Mouse (Mus musculus) heart, adult 18-20 months (tissue): ENCODE data around the gene Psapl1. TPM values are rescaled to one million over a fixed set of nuclear protein-coding genes. Genes with fewer than 3 reads are reported as not detected.

ENCODE experiments used
- DNase-seq, 2 experiments: peaks; one replicate each; pipeline ENCODE4 v3.0.0; 2021 to 2022; ENCODE audit warnings: mixed read lengths in 1 of 2
- long read RNA-seq, 2 experiments: library from polyadenylated mRNA; stranded (forward); transcript quantifications; one replicate each; pipeline ENCODE4 v2.0.0; 2021
- total RNA-seq, 2 experiments: library from RNA; stranded (reverse); gene quantifications; 2 replicates each; pipeline ENCODE4 v1.2.3; 2021

Psapl1 gene
- not detected for total RNA-seq
- long read RNA-seq, experiment 1: 0 reads
- long read RNA-seq, experiment 2: 0 reads

DNA sequence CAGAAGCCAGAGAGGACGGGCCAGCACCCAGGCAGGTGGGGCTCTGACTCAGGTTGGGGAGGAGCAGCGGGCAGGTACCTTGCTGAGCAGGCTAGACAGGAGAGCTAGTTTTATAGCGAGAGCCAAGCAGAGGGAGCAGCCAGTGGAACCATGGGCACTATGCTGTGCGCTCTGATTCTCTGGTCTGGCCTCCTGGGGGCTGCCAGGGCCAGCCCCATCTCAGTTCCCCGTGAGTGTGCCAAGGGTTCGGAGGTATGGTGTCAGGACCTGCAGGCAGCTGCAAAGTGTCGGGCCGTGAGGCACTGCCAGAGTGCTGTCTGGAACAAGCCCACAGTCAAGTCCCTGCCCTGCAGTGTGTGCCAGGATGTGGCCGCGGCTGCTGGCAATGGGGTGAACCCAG, at the start of gene Psapl1:
Gene Psapl1, plus strand, starts transcription at position 106 of the 400 bp plus-strand sequence.
- peak in 1 of 2 experiments; percentile 35 for DNase-seq

- DNase-seq: no peak
Observed at GRCm38 (mm10) chr5:36154879-36155485, 48.8 kb upstream of the Psapl1 start.

- DNase-seq: no peak
Observed at GRCm38 (mm10) chr5:36165424-36166302, 38.2 kb upstream of the Psapl1 start.

DNA sequence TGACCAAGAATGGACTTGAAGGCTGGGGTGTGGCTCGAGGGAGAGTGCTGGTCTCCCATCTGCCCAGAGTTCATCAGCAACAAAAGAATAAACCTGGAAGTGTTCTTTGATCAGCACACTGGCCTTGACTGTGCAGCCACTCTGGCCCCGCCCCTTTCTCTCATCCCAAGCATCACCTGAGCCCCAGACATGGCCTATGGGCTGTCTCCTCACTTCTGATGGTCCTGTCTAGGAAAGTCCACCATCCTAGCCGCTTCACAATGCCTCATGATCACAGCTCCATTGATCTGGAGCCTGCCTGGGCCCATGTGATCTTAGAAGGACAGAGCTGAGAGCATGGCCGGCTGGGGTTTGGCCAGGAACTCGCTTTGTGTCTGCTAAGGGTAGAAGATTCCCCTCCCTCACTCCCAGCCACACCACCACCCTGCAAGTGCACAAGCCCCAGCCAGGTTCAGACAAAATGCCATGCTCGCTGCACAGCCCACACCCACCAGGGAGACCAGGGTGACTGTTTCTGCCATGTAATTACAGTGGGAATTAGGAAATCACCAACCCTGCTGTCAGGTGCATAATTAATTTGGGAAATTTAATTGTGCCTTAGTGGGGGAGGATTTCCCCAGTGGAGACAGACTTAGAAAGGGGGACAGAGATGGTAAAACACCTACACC, 37.3 kb upstream of the Psapl1 start:
- no peak for DNase-seq

DNA sequence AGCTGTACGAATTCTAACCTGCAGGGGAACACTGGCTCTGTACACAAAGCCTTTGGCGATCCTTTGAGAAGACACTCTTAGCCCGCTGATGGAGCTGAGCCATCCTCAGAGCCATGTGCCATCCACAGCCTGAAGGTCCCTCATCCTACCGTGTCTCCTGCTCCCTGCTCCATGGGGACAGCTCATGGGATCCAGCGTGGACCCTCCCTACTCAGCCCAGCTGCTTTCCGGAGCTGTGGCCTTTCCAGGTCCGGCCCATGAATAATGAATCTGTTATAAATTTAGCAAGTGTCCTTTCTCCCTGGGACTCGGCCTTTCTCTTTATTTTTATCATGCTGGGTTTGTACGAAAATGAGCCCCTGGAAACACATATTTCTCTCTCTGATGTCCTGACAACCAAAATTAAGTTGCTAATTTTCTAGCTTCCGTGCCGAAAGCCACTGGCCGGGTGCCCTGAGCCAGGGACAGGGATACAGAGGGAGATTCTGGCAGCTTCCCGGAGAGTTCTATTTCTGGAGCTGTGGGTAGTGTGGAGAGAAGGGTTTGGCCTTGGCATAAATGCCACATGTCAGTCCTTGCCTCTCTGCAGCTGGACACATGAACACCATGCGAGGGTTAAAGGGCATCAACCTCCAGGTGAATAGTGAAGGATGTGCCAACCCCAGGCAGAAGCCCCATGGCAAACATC, 34.7 kb upstream of the Psapl1 start:
- DNase-seq: peak; percentile 68 to 73

DNA sequence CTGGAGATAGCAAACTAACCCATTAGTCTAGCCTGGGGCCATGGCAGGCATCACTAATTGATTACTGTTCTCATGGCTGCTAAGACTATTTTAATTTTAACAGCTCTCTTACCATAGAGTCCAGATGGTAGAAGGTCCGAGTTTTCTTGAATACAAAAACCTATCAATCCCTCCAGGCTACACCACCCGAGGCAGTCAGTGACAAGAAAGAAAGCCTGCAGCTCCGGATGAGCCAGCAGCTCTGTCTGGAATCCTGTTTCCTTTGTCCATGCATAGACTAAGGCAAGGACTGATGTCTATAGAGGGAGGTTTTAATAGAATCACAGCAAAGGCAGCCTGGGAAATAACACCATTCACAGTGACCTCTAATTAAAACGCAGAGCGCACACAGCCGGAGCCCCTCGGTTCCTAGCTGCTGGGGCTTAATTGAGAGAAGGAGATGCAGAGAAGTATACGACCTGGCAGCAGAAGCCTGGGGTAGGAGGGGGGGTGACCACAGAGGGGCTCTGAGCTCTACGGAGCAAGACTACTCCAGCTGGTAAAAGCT, 29.2 kb upstream of the Psapl1 start:
- no peak for DNase-seq

DNA sequence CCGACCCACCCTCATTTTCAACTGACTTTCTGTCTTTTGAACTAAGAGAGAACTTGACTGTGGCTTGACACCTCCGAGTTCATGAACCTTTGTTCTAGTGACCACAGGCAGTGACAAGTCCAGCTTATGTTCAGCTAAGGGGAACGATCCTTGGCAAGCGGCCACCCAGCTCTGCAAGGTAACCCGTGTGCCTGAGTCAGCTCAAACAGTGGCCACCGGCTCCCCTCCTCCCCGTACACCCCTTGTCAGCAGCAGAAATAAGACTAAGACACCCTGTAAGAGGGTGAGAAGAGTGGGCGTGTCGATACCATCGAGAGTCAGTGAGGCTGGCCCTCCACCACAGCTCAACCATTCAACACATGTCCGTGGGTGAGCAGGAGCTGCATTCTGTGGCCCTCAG, 27.4 kb upstream of the Psapl1 start:
- no peak for DNase-seq

DNA sequence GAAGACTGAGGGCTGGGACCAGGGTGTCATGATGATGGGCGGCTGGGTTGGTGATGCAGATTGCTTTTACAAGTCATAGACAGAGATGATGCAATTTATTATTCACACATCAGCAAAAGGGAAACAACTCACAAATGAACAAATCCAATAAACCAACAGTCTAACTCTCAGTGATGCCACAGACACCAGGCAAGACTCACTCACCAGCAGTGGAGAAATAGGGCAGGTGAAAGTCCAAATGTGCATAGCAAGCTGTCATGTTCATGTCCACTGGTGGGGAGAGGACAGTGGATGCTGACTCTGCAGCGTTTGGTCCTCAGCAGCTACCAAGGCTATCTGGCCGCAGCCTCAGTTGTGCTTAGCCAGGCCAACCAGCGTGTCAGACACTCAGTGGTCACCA, 26.9 kb upstream of the Psapl1 start:
- no peak for DNase-seq

DNA sequence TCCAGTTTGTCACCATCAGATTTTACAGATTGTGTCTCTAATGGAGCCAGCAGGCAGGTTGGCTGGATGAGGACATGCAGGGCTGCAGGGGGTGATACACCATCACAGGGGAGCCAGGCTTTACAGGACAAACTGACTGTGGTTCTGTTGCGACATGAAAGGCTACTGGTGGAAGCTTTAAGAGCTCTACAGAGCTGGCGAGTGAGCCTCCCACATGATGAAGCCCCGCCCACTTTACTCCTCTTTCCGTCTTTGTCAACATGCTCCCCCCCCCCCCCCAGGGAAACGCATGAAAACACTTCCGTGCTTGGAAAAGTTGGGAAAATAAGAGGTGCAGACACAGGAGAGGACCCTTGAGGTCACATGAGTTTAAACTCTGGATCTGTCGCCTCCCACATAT, 25.6 kb upstream of the Psapl1 start:
- no peak for DNase-seq

DNA sequence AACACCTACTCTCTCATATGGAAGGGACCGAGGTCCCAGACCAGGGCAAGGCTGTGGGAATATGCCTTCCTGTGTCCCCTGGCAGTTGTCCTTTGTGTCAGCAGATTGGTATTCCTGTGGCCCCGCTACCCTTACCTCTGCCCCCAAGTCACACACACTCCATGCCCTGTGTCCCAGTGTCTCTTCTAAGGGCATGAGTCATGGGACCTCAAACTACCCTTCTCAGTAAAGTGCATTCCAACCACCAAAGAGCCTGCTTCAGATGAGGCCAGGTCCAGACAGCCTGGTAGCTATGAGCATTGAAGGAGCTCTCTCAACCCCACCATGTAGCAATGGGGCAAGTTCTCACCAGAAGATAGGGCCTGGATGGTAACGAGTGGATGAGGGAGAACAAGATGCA, 25.0 kb upstream of the Psapl1 start:
- no peak for DNase-seq

DNA sequence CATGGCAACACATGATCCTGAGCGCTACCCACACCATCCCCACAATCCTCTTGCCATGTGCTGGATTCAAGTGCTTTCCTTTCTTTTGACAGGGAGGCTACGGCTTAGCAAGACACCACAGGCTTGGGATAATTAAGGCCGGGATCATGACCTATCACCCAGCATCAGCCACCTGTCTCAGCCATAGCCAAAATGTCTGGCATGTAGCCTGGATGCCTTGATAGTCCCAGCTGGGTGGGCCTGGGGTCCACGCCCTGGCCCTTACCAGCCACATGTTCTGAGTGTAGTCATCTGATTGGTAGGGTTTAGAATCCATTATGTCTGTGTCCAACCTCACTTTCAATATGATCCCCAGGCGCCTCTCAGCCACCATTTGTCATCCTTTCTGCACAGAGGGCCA, 24.1 kb upstream of the Psapl1 start:
- DNase-seq: no peak

DNA sequence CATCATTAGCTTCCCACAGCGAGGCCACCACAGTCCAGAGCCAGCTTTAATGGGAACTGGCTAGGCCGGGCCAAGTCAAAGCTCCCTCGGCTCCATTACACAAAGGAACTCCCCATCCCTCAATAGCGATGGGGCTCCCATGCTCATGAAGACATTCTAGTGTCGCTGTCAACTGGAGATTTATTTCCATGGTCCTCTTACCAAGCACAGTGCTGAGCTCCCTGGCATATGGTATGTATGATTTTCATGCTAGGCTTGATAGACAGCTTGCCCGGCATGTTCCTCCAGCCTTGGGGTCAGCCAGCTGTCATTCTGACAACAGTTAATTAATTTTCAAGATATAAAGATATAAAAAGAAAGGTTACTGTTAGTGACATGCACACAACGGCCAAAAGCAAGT, 21.5 kb upstream of the Psapl1 start:
- no peak for DNase-seq

DNA sequence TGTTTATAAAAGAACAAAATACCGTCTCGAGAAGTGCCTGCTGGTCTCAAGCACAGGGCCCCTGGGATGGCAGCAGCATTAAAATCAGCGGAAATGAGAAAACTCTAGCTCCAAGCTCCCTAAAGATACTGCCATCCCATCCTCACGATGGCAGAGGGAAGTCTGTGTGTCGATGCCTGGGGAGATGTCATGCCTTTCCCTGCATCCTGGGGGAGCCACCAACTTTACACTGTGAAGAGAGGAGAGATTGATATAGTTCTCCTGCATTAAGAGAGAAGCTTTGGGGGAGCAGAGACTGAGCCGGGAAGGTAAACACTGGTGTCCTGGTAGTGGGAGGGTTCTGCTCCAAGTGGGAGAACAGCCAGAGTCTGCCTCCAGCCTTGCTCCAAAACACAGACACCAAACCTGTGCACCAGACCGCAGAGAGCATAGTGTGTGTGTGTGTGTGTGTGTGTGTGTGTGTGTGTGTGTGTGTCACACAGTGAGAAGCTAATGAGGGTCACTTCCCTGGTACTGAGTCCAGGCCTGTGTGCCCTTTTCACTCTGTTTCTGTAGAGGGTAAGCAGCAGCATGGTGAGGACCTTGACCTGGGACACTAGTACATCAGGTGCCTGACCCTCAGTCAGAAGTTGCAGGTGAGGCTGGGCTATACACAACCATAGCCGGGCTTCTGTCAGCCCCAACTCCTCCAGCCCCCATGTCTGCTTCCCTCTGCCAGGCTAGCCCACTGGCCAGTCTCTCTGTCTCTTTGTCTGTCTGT, 17.3 kb upstream of the Psapl1 start:
- no peak for DNase-seq

DNA sequence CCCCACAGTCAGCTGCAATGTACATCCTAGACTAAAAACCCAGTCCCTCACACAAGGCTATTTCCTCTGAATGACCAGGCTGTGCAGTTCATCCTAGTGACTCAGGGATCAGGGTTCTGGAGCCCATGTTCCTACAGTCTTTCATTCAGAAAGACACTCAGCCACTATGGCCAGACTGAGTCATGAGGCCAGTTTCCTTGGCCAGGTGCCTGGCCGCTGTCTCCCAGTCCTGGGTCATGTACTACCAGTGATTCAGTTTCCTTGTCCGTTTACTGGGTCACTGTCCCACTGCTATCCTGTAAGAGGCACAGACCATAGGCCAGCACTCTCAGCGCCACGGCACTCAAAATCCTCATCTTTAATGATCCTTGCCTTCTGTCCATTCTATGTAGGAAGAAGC, 15.5 kb upstream of the Psapl1 start:
- DNase-seq: peak; percentile 59 to 66

DNA sequence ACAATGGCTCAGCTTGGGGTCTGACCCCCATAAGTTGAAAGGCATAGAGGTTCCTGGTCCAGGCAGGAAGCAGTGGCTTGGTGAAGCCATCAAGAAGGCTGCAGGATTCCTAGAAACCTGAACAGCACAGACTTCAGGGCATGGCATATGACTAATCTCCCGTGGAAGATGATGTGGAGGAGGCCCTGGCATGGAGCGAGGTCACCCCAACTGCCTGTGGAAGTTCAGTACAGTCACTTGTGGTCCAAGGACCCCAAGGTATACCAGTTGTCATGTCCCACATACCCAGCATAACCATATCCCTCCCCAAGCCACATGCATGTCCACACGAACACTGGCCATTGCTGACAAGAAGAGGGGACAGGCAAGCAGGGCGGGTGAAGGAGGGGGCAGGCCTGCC, 12.5 kb upstream of the Psapl1 start:
- no peak for DNase-seq

GRCm38 (mm10) chr5:36191876-36192275, 11.9 kb upstream of the Psapl1 start:
- no peak for DNase-seq

DNA sequence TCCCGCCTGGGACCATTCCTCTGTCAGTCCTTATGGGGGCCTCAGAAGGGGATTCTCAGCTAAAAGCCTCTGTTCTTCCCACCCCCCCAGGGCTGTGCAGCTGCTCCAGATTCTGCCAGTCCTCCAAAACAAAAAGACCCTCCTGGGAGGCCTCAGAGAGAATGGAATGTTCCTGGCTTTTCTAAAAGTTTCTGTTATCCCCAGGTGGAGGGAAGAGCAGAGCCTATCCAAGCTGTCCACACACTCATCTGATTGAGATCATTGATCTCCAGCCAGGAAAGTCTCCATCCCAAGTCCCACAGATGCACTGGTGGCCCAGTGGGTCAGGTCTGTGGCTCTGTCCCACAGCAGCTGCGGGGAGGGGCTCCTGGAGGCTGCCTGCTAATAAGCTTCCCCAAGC, 11.1 kb upstream of the Psapl1 start:
- DNase-seq: no peak

- DNase-seq: no peak
Observed at GRCm38 (mm10) chr5:36194631-36195030, 9.2 kb upstream of the Psapl1 start.

DNA sequence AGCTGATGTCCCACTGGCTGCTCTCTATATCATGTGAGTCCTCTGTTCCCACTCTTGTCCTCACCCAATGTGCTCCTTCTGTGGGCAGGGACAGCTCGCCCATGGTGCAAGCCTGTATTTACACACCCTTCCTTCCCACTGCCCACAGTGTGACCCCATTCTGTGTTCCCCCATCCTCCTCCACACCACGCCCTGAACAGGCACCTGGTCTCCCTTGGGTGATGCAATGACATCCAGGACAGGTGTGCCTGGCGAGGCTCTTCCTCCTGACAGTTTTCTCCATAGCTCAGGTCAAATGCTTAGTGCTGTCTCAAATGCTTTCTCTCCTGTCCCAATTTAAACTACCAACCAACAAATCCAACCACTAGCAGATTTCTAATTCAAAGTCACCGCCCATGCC, 8.4 kb upstream of the Psapl1 start:
- DNase-seq: no peak

DNA sequence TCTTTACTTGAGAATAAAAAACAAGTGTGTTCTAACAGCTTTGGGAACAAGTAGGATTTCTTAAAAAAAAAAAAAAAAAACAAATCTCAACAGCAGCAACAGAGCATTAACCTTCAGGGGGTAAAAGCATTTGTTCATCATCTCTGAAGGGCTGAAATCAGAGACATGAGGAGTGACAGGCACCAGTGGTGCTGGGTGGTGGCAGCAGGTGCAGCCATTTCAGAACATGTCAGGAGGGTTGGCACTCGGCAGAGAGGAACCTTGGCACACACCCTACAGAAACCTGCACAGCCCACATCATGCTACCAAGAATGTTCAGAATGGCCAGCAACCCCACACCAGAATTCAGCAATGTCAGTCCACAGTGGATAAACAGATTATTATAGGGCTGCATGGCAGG, 4.3 kb upstream of the Psapl1 start:
- DNase-seq: no peak

GRCm38 (mm10) chr5:36202781-36203180, 1.0 kb upstream of the Psapl1 start:
- DNase-seq: no peak

- DNase-seq: no peak
Observed at GRCm38 (mm10) chr5:36203421-36203820, 400 bp upstream of the Psapl1 start.
